Mouse (Mus musculus) testis, adult 2 months (tissue): ENCODE results near the gene Wdr93. TPM values are rescaled to one million over a fixed set of nuclear protein-coding genes. Genes with fewer than 3 reads are reported as not detected.
A peak's percentile ranks its signal among the peaks of the same experiment; 100 is the strongest.

ENCODE experiments used
- H3K27ac ChIP-seq: fragments of 200-500 bp; 2 replicates; pipeline ENCODE4 v1.5.1; 2012; ENCODE audit warnings: low read depth, low read length; ENCODE audit not compliant: control insufficient read depth, insufficient read depth
- H3K27me3 ChIP-seq: fragments of 200-500 bp; 2 replicates; pipeline ENCODE4 v1.6.1; 2012; ENCODE audit warnings: mild to moderate bottlenecking, low read length, moderate library complexity; ENCODE audit not compliant: control insufficient read depth, insufficient read depth
- H3K36me3 ChIP-seq: fragments of 200-500 bp; 2 replicates; pipeline ENCODE4 v1.6.1; 2012; ENCODE audit warnings: mild to moderate bottlenecking, low read length; ENCODE audit not compliant: control insufficient read depth, insufficient read depth
- H3K4me1 ChIP-seq: fragments of 200-500 bp; 2 replicates; pipeline ENCODE4 v1.6.1; 2012; ENCODE audit warnings: low read length; ENCODE audit not compliant: control insufficient read depth, insufficient read depth
- H3K4me3 ChIP-seq: fragments of 200-500 bp; 2 replicates; pipeline ENCODE4 v1.5.1; 2012; ENCODE audit warnings: low read depth, mild to moderate bottlenecking, low read length, moderate library complexity, mixed read lengths; ENCODE audit not compliant: control insufficient read depth
- CTCF ChIP-seq: fragments of 200-500 bp; IDR thresholded peaks from 2 replicates; pipeline ENCODE4 v1.5.1; 2012; ENCODE audit warnings: low read depth, mild to moderate bottlenecking, inconsistent platforms, low read length, moderate library complexity; ENCODE audit not compliant: control insufficient read depth, insufficient read depth, insufficient replicate concordance
- POLR2A ChIP-seq: fragments of 200-500 bp; IDR thresholded peaks from 2 replicates; pipeline ENCODE4 v1.6.1; 2012; ENCODE audit warnings: low read depth, mild to moderate bottlenecking, inconsistent platforms, low read length, moderate library complexity; ENCODE audit not compliant: control insufficient read depth
- polyA plus RNA-seq: library from polyadenylated mRNA; depleted of rRNA; stranded (reverse); fragments of >200 nt; gene quantifications from 2 replicates; pipeline ENCODE4 v1.2.3, GENCODE M21; 2012; rRNA removed

The Wdr93 gene
- 34.4 and 36.9 TPM in 2 replicates for polyA plus RNA-seq

DNA sequence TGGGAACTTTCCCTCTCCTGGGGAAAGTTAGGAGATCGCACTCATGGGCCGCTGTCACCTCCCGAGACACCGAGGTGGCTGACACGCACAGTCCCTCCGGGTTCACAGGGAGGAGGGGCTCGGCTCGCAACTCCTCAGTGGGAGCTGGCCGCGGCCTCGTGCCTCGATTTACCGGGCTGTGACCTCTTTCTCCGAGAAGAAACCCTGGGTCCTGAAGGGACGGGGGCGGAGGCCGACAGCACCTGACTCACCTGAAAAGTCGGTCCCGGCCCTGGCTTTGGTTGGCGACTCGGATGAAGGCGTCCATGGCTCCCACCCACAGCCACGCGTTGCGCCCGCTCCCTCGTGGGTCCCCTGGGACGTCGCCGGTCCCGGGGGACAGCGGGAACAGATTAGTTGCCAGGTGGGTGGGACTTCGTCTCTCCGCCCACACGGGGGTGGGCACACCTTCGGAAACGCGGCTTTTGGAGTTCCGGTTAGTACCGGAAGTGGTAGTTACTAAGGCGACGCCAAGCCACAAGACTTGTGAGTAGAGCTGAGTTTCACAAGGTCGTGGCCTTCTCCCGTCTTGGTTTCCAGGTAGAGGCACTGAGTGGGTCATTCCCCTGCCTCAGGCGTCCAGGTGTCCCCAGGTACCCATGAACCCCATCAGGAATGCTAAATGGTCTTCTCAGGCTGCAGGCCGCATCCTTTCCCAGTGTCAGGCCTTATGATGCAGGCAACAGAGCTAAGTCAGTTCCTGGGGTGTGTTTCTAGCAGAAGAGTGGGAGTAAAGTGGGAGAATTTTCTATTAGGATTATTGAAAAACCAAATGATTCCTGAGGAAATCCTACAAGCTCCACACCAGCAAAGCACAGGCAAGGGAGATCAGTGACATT is at the start of gene Wdr93, which contains the start of gene Pex11a:
Wdr93 (plus strand) TSS at position 505 of the 878 bp plus-strand sequence.
Pex11a (minus strand) TSS at position 473 of the 878 bp plus-strand sequence.
- Histone ChIP-seq H3K4me1 (peaks cover 2% of the 10 kb centered on the region), H3K36me3 (no peaks in the 10 kb centered on the region; the same call in 1 of the 2 replicates), H3K27me3 (no peaks in the 10 kb centered on the region), H3K4me3 (peak within 1 kb of the TSS; percentile 93), H3K27ac (peak within 1 kb of the TSS; percentile 76)
- TF ChIP-seq POLR2A (peak; percentile 85), CTCF (no peak)

DNA sequence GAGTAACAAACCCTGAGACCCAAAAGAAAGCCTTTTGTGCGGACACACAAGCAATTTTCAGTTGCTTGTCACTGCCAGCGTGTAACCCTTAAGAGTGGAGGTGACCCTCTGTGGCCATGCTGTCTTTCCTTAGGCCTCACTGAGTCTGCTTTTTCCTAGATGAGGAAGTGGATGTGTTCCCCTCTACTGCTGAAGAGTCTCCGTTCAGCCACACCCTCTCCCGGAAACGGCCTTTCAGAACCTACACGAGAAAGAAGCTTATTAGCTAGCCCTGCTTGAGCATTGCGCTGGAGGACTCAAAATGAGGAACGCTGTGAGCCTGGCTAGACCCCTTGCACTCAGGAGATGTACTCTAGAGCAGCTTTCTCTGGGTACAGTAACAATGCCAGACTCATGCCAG is 46.5 kb upstream of the Wdr93 start:
- no peaks in the 10 kb centered on the region for H3K27me3 ChIP-seq
- no peak overlapping the region for H3K4me3 ChIP-seq
- no peaks in the 10 kb centered on the region for H3K36me3 ChIP-seq
- no peak overlapping the region for H3K27ac ChIP-seq
- TF ChIP-seq POLR2A, result no peak
- TF ChIP-seq CTCF, result no peak
- H3K4me1 ChIP-seq, result no peaks in the 10 kb centered on the region

DNA sequence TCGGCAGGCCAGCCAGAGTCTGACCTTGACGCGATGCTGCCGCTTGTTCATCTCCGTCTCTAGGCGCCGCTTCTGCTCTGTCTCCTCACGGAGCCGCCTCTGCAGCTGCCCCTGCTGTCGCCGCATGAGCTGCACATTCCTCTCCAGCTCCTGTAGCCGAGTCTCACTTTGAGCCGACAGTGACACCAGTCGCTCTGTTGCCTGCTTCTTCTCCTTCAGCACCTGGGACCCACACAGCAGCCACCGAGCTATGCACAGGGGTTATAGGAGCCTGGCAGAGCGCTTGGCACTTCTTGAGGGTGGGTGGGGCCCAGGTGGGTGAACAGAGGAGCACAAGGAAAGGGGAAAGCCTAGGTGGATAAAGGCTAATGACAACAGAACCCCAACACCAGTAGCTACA is 40.2 kb upstream of the Wdr93 start:
- TF ChIP-seq POLR2A (no peak), CTCF (no peak)
- Histone ChIP-seq H3K4me3 (no peak overlapping the region), H3K27me3 (no peaks in the 10 kb centered on the region), H3K27ac (no peak overlapping the region), H3K4me1 (no peaks in the 10 kb centered on the region), H3K36me3 (no peaks in the 10 kb centered on the region)

DNA sequence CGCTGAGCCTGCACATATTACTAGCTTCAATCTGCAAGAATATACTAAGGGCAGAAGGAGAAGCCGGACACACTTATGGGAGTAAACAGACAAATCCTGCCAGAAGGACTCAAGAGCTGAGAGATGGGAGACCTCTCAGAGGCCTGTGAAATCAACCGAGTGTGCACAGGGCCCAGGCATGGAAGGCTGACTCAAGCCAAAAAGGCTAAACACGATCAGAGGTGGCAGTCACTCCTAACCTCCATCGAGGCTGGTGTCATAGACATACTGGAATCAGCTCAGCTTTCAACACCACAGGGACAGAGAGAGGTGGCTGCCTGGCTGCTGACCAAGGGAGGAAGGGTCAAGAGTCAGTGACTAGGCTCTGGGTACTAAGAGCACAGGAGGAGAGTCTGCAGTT is 37.8 kb upstream of the Wdr93 start:
- Histone ChIP-seq H3K36me3 (no peaks in the 10 kb centered on the region), H3K27me3 (no peaks in the 10 kb centered on the region), H3K4me3 (no peak overlapping the region), H3K27ac (no peak overlapping the region), H3K4me1 (peaks cover 3% of the 10 kb centered on the region)
- no peak for TF ChIP-seq POLR2A
- TF ChIP-seq CTCF, result no peak

DNA sequence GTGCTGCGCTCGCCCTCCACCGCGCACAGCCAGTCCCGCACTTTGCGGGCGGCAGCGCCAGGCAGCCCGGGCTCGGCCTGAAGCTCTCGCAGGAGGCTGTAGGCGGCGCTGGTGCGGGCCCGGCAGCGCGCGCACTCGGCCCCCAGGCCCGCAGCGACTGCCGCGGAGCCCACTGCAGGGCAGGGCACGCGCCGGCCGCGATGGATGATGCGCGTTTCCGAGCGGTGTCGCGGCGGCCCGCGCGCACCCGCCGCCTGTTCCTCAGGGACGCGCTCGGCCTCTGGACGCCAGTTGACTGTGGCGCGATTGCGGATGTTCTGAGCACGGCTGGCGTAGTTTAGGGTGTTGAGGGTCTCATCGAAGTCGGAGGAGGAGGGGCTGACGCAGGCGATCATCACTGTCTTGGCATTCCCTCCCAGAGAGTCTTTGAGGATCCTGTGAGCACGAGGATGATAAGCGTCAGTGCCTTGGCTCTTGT is 32.8 kb upstream of the Wdr93 start:
- TF ChIP-seq POLR2A, result peak; percentile 62; the same call in 1 of the 2 replicates
- TF ChIP-seq CTCF, result peak; percentile 16; the same call in 1 of the 2 replicates
- no peaks in the 10 kb centered on the region for H3K36me3 ChIP-seq
- H3K27ac ChIP-seq, result peak overlapping the region; percentile 79
- H3K4me1 ChIP-seq, result peaks cover 22% of the 10 kb centered on the region
- H3K4me3 ChIP-seq, result peak overlapping the region; percentile 85
- no peaks in the 10 kb centered on the region for H3K27me3 ChIP-seq

DNA sequence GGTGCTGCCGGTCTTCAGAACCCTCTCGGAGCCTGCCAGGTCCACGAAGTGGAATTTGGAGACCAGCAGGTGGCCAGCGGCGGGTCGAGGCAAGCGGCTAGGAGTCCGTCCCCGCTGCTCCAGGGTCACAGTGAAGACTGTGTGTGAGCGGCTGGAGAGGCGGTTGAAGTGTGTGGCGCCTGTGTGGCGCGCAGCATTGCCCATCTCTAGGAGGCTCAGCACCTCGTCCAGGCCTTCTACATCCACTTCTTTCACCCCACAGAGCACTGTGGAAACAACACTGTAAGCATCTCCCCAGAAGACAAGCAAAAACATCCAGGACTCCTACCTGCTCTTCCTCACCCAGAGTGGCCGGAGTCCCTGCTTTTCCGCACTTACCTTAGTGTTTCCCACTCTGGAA is 32.1 kb upstream of the Wdr93 start:
- Histone ChIP-seq H3K4me1 (peaks cover 25% of the 10 kb centered on the region), H3K27ac (no peak overlapping the region; the same call in 1 of the 2 replicates), H3K4me3 (peak overlapping the region; percentile 85), H3K36me3 (no peaks in the 10 kb centered on the region), H3K27me3 (no peaks in the 10 kb centered on the region)
- TF ChIP-seq CTCF (no peak), POLR2A (no peak)
